Mouse (Mus musculus): Measurements from ENCODE around the gene Atp6v1g1. TPM values are rescaled to one million over a fixed set of nuclear protein-coding genes. Genes with fewer than 3 reads are reported as not detected.
A peak's percentile ranks its signal among the peaks of the same experiment; 100 is the strongest.

The Atp6v1g1 gene
- polyA plus RNA-seq, 1 experiment from 2014 or later: 428 TPM

GRCm38 (mm10) chr4:63512921-63513320 is 31.7 kb upstream of the Atp6v1g1 start:
- Histone ChIP-seq H3K4me2 (replicated peaks) (no peak overlapping the region), H3K27me3 (ENCODE audit: control insufficient read depth, insufficient read depth, low read length) (no peaks in the 10 kb centered on the region), H3K4me1 (replicated peaks; ENCODE audit: control insufficient read depth, insufficient read depth, low read length) (no peaks in the 10 kb centered on the region), H3K9ac (no peak overlapping the region), H3K4me3 (replicated peaks; ENCODE audit: low read length) (no peak overlapping the region), H3K27ac (no peak overlapping the region), H3K9me3 (ENCODE audit: control insufficient read depth, low read length) (no peaks in the 10 kb centered on the region), H3K36me3 (replicated peaks; ENCODE audit: control insufficient read depth, insufficient read depth) (no peaks in the 10 kb centered on the region)
- no peak for DNase-seq (ENCODE audit: low spot score)
- 86% methylated on average over 2 of the region's 2 CpGs for WGBS
- no peak for ATAC-seq (ENCODE audit: low FRiP score)

- ATAC-seq (ENCODE audit: low FRiP score): no peak
- WGBS: 69% methylated on average over 4 of the region's 4 CpGs
- Histone ChIP-seq H3K36me3 (replicated peaks; ENCODE audit: control insufficient read depth, insufficient read depth) (no peaks in the 10 kb centered on the region), H3K4me2 (replicated peaks) (no peak overlapping the region), H3K27ac (no peak overlapping the region), H3K27me3 (ENCODE audit: control insufficient read depth, insufficient read depth, low read length) (no peaks in the 10 kb centered on the region), H3K4me3 (replicated peaks; ENCODE audit: low read length) (no peak overlapping the region), H3K9me3 (ENCODE audit: control insufficient read depth, low read length) (no peaks in the 10 kb centered on the region), H3K4me1 (replicated peaks; ENCODE audit: control insufficient read depth, insufficient read depth, low read length) (no peaks in the 10 kb centered on the region), H3K9ac (no peak overlapping the region)
- DNase-seq (ENCODE audit: low spot score): no peak
Measured at GRCm38 (mm10) chr4:63514454-63514984, 30.1 kb upstream of the Atp6v1g1 start.

GRCm38 (mm10) chr4:63515021-63515420 is 29.6 kb upstream of the Atp6v1g1 start:
- WGBS: 87% methylated on average over 5 of the region's 5 CpGs
- Histone ChIP-seq H3K36me3 (replicated peaks; ENCODE audit: control insufficient read depth, insufficient read depth) (no peaks in the 10 kb centered on the region), H3K9me3 (ENCODE audit: control insufficient read depth, low read length) (no peaks in the 10 kb centered on the region), H3K4me3 (replicated peaks; ENCODE audit: low read length) (no peak overlapping the region), H3K27ac (no peak overlapping the region), H3K4me2 (replicated peaks) (no peak overlapping the region), H3K4me1 (replicated peaks; ENCODE audit: control insufficient read depth, insufficient read depth, low read length) (no peaks in the 10 kb centered on the region), H3K27me3 (ENCODE audit: control insufficient read depth, insufficient read depth, low read length) (no peaks in the 10 kb centered on the region), H3K9ac (no peak overlapping the region)
- DNase-seq (ENCODE audit: low spot score): no peak
- no peak for ATAC-seq (ENCODE audit: low FRiP score)

DNA sequence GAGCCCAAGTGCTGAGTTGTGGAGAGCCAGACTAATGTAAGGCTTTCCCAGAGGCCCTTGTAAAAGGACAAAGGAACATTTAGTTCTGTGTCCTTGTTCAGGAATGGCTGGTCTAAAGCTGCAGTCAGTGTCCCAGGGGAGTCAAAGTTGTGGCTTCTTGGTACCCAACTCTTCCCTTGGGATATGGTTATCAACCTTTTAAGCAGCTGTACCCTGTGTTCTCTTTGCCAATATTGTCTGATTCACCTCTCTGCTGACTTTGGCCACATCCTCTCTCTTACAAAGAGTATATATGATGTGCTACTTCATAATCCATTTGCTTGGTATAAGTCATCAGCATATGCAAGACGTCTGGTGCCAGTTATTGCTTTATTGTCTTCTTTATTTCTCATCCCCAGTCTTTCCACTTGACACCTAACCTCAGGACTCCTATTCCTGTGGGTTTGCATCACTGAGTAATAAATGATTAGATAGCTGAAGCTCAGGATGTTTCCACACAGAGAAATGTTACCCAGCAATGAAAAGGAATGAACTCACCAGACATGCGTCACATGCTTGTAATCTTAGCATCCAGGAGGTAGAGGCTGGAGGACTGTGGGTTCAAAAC is 22.7 kb upstream of the Atp6v1g1 start:
- WGBS: 84% methylated on average over 2 of the region's 2 CpGs
- DNase-seq (ENCODE audit: low spot score) (no peak), ATAC-seq (ENCODE audit: low FRiP score) (no peak)
- no peaks in the 10 kb centered on the region for H3K9me3 ChIP-seq (ENCODE audit: control insufficient read depth, low read length)
- H3K4me2 ChIP-seq (replicated peaks): no peak overlapping the region
- H3K9ac ChIP-seq: no peak overlapping the region
- no peak overlapping the region for H3K27ac ChIP-seq
- H3K4me1 ChIP-seq (replicated peaks; ENCODE audit: control insufficient read depth, insufficient read depth, low read length): 0 out of 2 replicates have a peak, but pooled peaks cover 4% of the 10 kb centered on the region
- H3K27me3 ChIP-seq (ENCODE audit: control insufficient read depth, insufficient read depth, low read length): no peaks in the 10 kb centered on the region
- H3K36me3 ChIP-seq (replicated peaks; ENCODE audit: control insufficient read depth, insufficient read depth): no peaks in the 10 kb centered on the region
- H3K4me3 ChIP-seq (replicated peaks; ENCODE audit: low read length): no peak overlapping the region

GRCm38 (mm10) chr4:63525514-63525913 is 19.1 kb upstream of the Atp6v1g1 start:
- 80% methylated on average over 8 of the region's 8 CpGs for WGBS
- Histone ChIP-seq H3K4me3 (replicated peaks; ENCODE audit: low read length) (no peak overlapping the region), H3K27ac (no peak overlapping the region), H3K9me3 (ENCODE audit: control insufficient read depth, low read length) (no peaks in the 10 kb centered on the region), H3K27me3 (ENCODE audit: control insufficient read depth, insufficient read depth, low read length) (no peaks in the 10 kb centered on the region), H3K4me2 (replicated peaks) (no peak overlapping the region), H3K9ac (0 out of 2 replicates have a peak overlapping the region, but pooled peaks have one; percentile 4), H3K4me1 (replicated peaks; ENCODE audit: control insufficient read depth, insufficient read depth, low read length) (0 out of 2 replicates have a peak, but pooled peaks cover 4% of the 10 kb centered on the region), H3K36me3 (replicated peaks; ENCODE audit: control insufficient read depth, insufficient read depth) (no peaks in the 10 kb centered on the region)
- ATAC-seq (ENCODE audit: low FRiP score) (no peak), DNase-seq (ENCODE audit: low spot score) (no peak)

DNA sequence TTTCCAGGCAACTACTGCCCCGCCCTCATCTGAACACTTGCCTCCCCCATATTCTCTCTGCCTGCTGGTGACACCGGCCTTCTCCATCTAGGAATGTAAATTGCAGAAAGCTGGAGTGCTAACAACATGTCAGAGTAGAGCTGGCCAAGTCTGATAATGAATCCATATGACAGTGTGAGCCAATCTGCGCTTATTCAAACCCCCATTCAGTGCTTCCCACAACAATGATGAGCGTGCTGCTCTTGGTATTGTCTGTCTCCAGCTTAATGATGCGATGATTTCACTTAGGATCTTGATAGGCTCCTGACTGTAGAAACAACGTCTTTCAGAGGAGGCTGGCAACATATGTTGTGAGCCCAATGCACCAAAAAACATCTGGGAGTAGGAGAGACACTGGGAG is 15.6 kb upstream of the Atp6v1g1 start:
- H3K9ac ChIP-seq: no peak overlapping the region
- H3K36me3 ChIP-seq (replicated peaks; ENCODE audit: control insufficient read depth, insufficient read depth): no peaks in the 10 kb centered on the region
- ATAC-seq (ENCODE audit: low FRiP score) (peak; percentile 51; the same call in 1 of the 2 replicates), DNase-seq (ENCODE audit: low spot score) (peak; percentile 30)
- no peak overlapping the region for H3K4me2 ChIP-seq (replicated peaks)
- H3K4me3 ChIP-seq (replicated peaks; ENCODE audit: low read length): no peak overlapping the region
- no peaks in the 10 kb centered on the region for H3K27me3 ChIP-seq (ENCODE audit: control insufficient read depth, insufficient read depth, low read length)
- no peak overlapping the region for H3K27ac ChIP-seq
- no peaks in the 10 kb centered on the region for H3K9me3 ChIP-seq (ENCODE audit: control insufficient read depth, low read length)
- 0 out of 2 replicates have a peak, but pooled peaks cover 4% of the 10 kb centered on the region for H3K4me1 ChIP-seq (replicated peaks; ENCODE audit: control insufficient read depth, insufficient read depth, low read length)
- WGBS: 66% methylated on average over 6 of the region's 6 CpGs

GRCm38 (mm10) chr4:63530409-63530808 is 14.2 kb upstream of the Atp6v1g1 start:
- no peak for ATAC-seq (ENCODE audit: low FRiP score)

DNA sequence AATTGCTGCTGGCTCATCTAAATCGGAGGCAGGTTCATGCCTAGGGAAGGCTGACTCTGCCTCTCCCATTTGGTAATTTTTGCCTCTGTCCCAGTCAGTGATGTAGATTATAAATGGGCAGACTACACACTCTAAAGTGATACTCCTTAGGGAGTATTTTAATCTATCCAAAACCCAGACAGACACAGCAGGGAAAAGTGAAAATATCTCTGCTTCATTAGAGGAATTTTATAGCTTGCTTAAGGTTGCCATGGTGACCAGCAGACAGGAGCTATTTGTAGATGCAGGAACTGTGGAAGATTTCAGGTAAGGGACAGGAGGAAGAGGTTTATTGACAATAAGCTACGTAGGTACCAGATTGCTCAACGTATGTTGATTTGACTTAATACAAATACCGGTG is 7.0 kb upstream of the Atp6v1g1 start:
- H3K4me3 ChIP-seq (replicated peaks; ENCODE audit: low read length): no peak overlapping the region
- H3K27ac ChIP-seq: no peak overlapping the region
- no peak for DNase-seq (ENCODE audit: low spot score)
- H3K4me2 ChIP-seq (replicated peaks): no peak overlapping the region
- H3K27me3 ChIP-seq (ENCODE audit: control insufficient read depth, insufficient read depth, low read length): no peaks in the 10 kb centered on the region
- no peak overlapping the region for H3K9ac ChIP-seq
- 80% methylated on average over 4 of the region's 4 CpGs for WGBS
- no peaks in the 10 kb centered on the region for H3K36me3 ChIP-seq (replicated peaks; ENCODE audit: control insufficient read depth, insufficient read depth)
- no peak for ATAC-seq (ENCODE audit: low FRiP score)
- no peaks in the 10 kb centered on the region for H3K9me3 ChIP-seq (ENCODE audit: control insufficient read depth, low read length)
- H3K4me1 ChIP-seq (replicated peaks; ENCODE audit: control insufficient read depth, insufficient read depth, low read length): 0 out of 2 replicates have a peak, but pooled peaks cover 3% of the 10 kb centered on the region

More at GRCm38 (mm10) chr4:63530409-63530808, 14.2 kb upstream of the Atp6v1g1 start:
- Histone ChIP-seq H3K4me3 (replicated peaks; ENCODE audit: low read length) (no peak overlapping the region), H3K4me1 (replicated peaks; ENCODE audit: control insufficient read depth, insufficient read depth, low read length) (0 out of 2 replicates have a peak, but pooled peaks cover 3% of the 10 kb centered on the region), H3K9me3 (ENCODE audit: control insufficient read depth, low read length) (no peaks in the 10 kb centered on the region), H3K4me2 (replicated peaks) (no peak overlapping the region), H3K27me3 (ENCODE audit: control insufficient read depth, insufficient read depth, low read length) (no peaks in the 10 kb centered on the region), H3K27ac (no peak overlapping the region), H3K36me3 (replicated peaks; ENCODE audit: control insufficient read depth, insufficient read depth) (no peaks in the 10 kb centered on the region), H3K9ac (no peak overlapping the region)
- DNase-seq (ENCODE audit: low spot score): no peak
- 77% methylated on average over 7 of the region's 7 CpGs for WGBS

DNA sequence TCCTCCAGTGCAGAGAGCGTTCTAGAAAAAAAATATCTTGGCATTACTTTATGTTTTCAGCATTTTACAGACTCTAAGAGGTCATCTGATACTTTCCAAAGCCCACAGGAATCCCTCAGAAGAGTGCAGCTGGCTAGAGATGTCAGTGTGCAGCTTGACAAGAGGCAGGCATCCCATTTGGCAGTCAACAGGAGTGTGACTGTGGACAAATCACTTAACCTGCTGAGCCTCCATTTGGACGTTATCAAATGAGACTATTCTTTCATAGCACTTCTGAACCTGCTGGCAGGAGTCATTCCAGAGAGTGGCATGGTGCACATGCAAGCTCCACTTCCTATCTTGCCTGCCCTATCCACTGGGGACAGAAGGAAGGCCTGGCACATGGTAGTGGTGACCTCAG is 2.4 kb upstream of the Atp6v1g1 start:
- H3K4me1 ChIP-seq (replicated peaks; ENCODE audit: control insufficient read depth, insufficient read depth, low read length): peaks cover 24% of the 10 kb centered on the region
- WGBS: 78% methylated on average over 2 of the region's 2 CpGs
- no peak overlapping the region for H3K9ac ChIP-seq
- DNase-seq (ENCODE audit: low spot score) (no peak), ATAC-seq (ENCODE audit: low FRiP score) (no peak)
- H3K36me3 ChIP-seq (replicated peaks; ENCODE audit: control insufficient read depth, insufficient read depth): no peaks in the 10 kb centered on the region
- no peak overlapping the region for H3K27ac ChIP-seq
- no peaks in the 10 kb centered on the region for H3K27me3 ChIP-seq (ENCODE audit: control insufficient read depth, insufficient read depth, low read length)
- no peaks in the 10 kb centered on the region for H3K9me3 ChIP-seq (ENCODE audit: control insufficient read depth, low read length)
- H3K4me3 ChIP-seq (replicated peaks; ENCODE audit: low read length): no peak overlapping the region
- no peak overlapping the region for H3K4me2 ChIP-seq (replicated peaks)

Measured in hindbrain, embryonic 14.5 days (tissue).